Mouse (Mus musculus) embryonic facial prominence, embryonic 15.5 days (tissue): ENCODE measurements around the gene Adgrl4. TPM values are rescaled to one million over a fixed set of nuclear protein-coding genes. Genes with fewer than 3 reads are reported as not detected.

Experiments
- ATAC-seq: fragments of 200-750 bp; cut with Nextera tagmentation; 2 replicates; pipeline ENCODE4 v1.8.0; 2017; ENCODE audit warnings: low read depth, moderate TSS enrichment; ENCODE audit not compliant: insufficient number of reproducible peaks, low FRiP score, low TSS enrichment
- H3K27ac ChIP-seq: fragments of 300-500 bp; sonication (generic); replicated peaks from 2 replicates; pipeline ENCODE4 v1.5.1; 2015; ENCODE audit warnings: mild to moderate bottlenecking, inconsistent platforms
- H3K27me3 ChIP-seq: fragments of 300-500 bp; sonication (generic); 2 replicates; pipeline ENCODE4 v1.6.1; 2015; ENCODE audit warnings: inconsistent platforms
- H3K36me3 ChIP-seq: fragments of 300-500 bp; sonication (generic); 2 replicates; pipeline ENCODE4 v1.6.1; 2015; ENCODE audit warnings: mild to moderate bottlenecking, inconsistent platforms
- H3K4me1 ChIP-seq: fragments of 300-500 bp; sonication (generic); 2 replicates; pipeline ENCODE4 v1.6.1; 2015; ENCODE audit warnings: inconsistent platforms
- H3K4me2 ChIP-seq: fragments of 300-500 bp; sonication (generic); replicated peaks from 2 replicates; pipeline ENCODE4 v1.6.1; 2015; ENCODE audit warnings: mild to moderate bottlenecking, inconsistent platforms
- H3K4me3 ChIP-seq: fragments of 300-500 bp; sonication (generic); replicated peaks from 2 replicates; pipeline ENCODE4 v1.5.1; 2015; ENCODE audit warnings: mild to moderate bottlenecking, inconsistent platforms
- H3K9ac ChIP-seq: fragments of 300-500 bp; sonication (generic); 2 replicates; pipeline ENCODE4 v1.6.1; 2015; ENCODE audit warnings: inconsistent platforms
- H3K9me3 ChIP-seq: fragments of 300-500 bp; sonication (generic); replicated peaks from 2 replicates; pipeline ENCODE4 v1.6.1; 2016; ENCODE audit warnings: inconsistent platforms
- WGBS: fragments of 180-500 bp; shearing (Covaris S2); methylation state at CpG from one replicate; pipeline ENCODE4 v1.1.7; 2015; 5-methylcytosine and 5-hydroxymethylcytosine counted together
- polyA plus RNA-seq: library from polyadenylated mRNA; unstranded; fragments of >200 nt; fragmentation: Nextera tagmentation; extraction: Ambion mirVana; gene quantifications from 2 replicates; pipeline ENCODE4 v1.2.1, GENCODE M21; 2015

Gene Adgrl4
- polyA plus RNA-seq, 1 experiment from 2014 or later: 8.1 TPM

DNA sequence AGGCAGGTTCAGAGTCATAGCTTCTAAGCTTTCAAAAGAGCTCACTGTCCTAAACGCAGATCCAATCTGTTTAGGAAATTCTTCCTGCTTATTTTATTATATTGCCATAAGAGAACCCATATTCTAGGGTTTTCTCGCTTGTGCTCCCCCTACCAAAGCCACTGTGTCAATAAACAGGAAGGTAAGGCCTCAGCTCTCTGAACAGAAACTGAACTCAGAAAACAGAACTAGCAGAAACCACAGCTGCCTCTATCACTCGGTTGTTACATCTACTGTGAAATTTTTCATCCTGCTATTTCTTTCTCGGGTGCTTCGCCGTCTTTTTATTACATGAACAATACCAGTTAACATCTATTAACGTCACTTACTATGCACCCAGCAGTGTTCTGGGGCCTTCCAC is 137.6 kb downstream of the Adgrl4 start:
- no peaks in the 10 kb centered on the region for H3K9me3 ChIP-seq

GRCm38 (mm10) chr3:151576155-151576554 is 138.5 kb downstream of the Adgrl4 start:
- Histone ChIP-seq H3K9me3 (no peaks in the 10 kb centered on the region), H3K27ac (no peak overlapping the region), H3K4me1 (no peaks in the 10 kb centered on the region), H3K27me3 (no peaks in the 10 kb centered on the region), H3K4me2 (no peak overlapping the region), H3K36me3 (no peaks in the 10 kb centered on the region), H3K4me3 (no peak overlapping the region), H3K9ac (no peak overlapping the region)
- ATAC-seq: no peak
- WGBS: 86% methylated on average over 3 of the region's 3 CpGs

More for the DNA sequence above, 137.6 kb downstream of the Adgrl4 start:
- Histone ChIP-seq H3K4me3 (no peak overlapping the region), H3K4me1 (no peaks in the 10 kb centered on the region), H3K4me2 (no peak overlapping the region), H3K9ac (no peak overlapping the region), H3K27me3 (no peaks in the 10 kb centered on the region), H3K36me3 (no peaks in the 10 kb centered on the region), H3K27ac (no peak overlapping the region)
- ATAC-seq: no peak
- WGBS: 75% methylated on average over 7 of the region's 7 CpGs

DNA sequence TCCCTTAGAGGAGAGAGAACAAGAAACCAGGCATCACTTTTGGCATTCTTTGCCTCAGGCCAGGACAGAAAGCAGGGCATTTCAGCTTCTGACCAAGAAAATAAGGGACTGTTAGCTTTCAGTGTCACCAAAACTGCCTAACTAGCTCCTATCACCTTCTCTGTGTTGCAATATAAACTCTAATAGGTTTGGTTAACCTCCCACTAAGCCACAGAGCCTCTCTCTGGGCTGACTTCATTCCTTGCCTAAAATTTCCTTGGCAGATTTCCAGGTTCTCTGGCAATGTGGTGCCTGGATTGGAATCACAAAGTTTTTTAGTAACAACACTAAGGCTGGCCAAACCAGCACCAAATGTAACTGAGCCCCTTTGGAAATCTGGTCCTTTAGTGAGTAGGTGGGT is 154.2 kb downstream of the Adgrl4 start:
- Histone ChIP-seq H3K36me3 (no peaks in the 10 kb centered on the region), H3K9me3 (no peaks in the 10 kb centered on the region), H3K27ac (no peak overlapping the region), H3K4me3 (no peak overlapping the region), H3K4me2 (no peak overlapping the region), H3K27me3 (no peaks in the 10 kb centered on the region), H3K4me1 (no peaks in the 10 kb centered on the region), H3K9ac (no peak overlapping the region)
- no peak for ATAC-seq
